Mouse (Mus musculus) embryonic facial prominence, embryonic 14.5 days (tissue): Measurements from ENCODE around the gene Tecpr2. TPM values are rescaled to one million over a fixed set of nuclear protein-coding genes. Genes with fewer than 3 reads are reported as not detected.
A peak's percentile ranks its signal among the peaks of the same experiment; 100 is the strongest.

Experiments
- ATAC-seq: fragments of 200-750 bp; cut with Nextera tagmentation; 2 replicates; pipeline ENCODE4 v1.8.0; 2017; ENCODE audit warnings: low read depth, moderate number of reproducible peaks, moderate TSS enrichment
- DNase-seq: peaks from one replicate; pipeline ENCODE4 v3.0.0-alpha.2; 2015; ENCODE audit warnings: low spot score
- H3K27ac ChIP-seq: fragments of 300-500 bp; sonication (generic); replicated peaks from 2 replicates; pipeline ENCODE4 v1.5.1; 2014; ENCODE audit warnings: low read depth, mild to moderate bottlenecking, low read length, moderate library complexity
- H3K27me3 ChIP-seq: fragments of 300-500 bp; sonication (generic); replicated peaks from 2 replicates; pipeline ENCODE4 v1.6.1; 2014; ENCODE audit warnings: low read length; ENCODE audit not compliant: control insufficient read depth, insufficient read depth
- H3K36me3 ChIP-seq: fragments of 300-500 bp; sonication (generic); 2 replicates; pipeline ENCODE4 v1.6.1; 2014; ENCODE audit warnings: low read length, mixed read lengths; ENCODE audit not compliant: control insufficient read depth, insufficient read depth
- H3K4me1 ChIP-seq: fragments of 300-500 bp; sonication (generic); 2 replicates; pipeline ENCODE4 v1.6.1; 2014; ENCODE audit warnings: antibody characterized with exemption, low read length; ENCODE audit not compliant: control insufficient read depth, insufficient read depth
- H3K4me2 ChIP-seq: fragments of 300-500 bp; sonication (generic); 2 replicates; pipeline ENCODE4 v1.6.1; 2014; ENCODE audit warnings: low read depth, mild to moderate bottlenecking, low read length, moderate library complexity, mixed read lengths
- H3K4me3 ChIP-seq: fragments of 300-500 bp; sonication (generic); 2 replicates; pipeline ENCODE4 v1.5.1; 2014; ENCODE audit warnings: low read depth, mild to moderate bottlenecking, low read length
- H3K9ac ChIP-seq: fragments of 300-500 bp; sonication (generic); 2 replicates; pipeline ENCODE4 v1.6.1; 2014; ENCODE audit warnings: low read depth, mild to moderate bottlenecking, low read length, moderate library complexity, mixed read lengths
- H3K9me3 ChIP-seq: fragments of 300-500 bp; sonication (generic); 2 replicates; pipeline ENCODE4 v1.6.1; 2016; ENCODE audit warnings: low read length; ENCODE audit not compliant: control insufficient read depth
- WGBS: fragments of 180-500 bp; shearing (Covaris S2); extraction: QIAGEN DNeasy Blood & Tissue Kit; methylation state at CpG from one replicate; pipeline ENCODE4 v1.1.7; 2014; 5-methylcytosine and 5-hydroxymethylcytosine counted together
- polyA plus RNA-seq: library from polyadenylated mRNA; unstranded; fragments of >200 nt; fragmentation: Nextera tagmentation; extraction: Ambion mirVana; gene quantifications from 2 replicates; pipeline ENCODE4 v1.2.1, GENCODE M21; 2014

Tecpr2 gene
- polyA plus RNA-seq, 1 experiment from 2014 or later = 4.3 TPM

GRCm38 (mm10) chr12:111004142-111004541 is 115.1 kb downstream of the Tecpr2 start:
- Histone ChIP-seq H3K4me2 (no peak overlapping the region), H3K27me3 (no peaks in the 10 kb centered on the region), H3K4me1 (peaks cover 18% of the 10 kb centered on the region), H3K27ac (no peak overlapping the region), H3K9ac (no peak overlapping the region), H3K36me3 (no peaks in the 10 kb centered on the region), H3K4me3 (no peak overlapping the region), H3K9me3 (no peaks in the 10 kb centered on the region)
- DNase-seq (no peak), ATAC-seq (no peak)
- WGBS = 70% methylated on average over 9 of the region's 9 CpGs

DNA sequence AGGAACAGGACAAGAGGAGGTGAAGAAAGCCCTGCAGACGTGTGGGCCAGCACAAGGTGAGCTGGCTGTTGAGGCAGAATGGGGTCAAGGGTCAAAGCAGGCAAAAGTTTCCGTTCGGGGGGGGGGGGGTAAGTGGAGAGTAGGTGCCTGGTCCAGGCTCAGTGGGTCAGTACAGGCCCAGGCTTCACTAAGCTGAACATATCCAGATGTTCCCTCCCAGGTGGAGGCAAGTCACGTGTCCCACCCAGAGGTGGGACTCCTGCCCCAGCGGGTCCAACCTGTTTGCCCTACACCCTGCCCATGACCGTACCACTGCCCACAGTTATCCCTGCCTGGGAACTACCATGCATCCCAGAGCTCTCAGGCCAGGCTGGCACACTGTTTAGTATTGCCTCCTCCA is 116.7 kb downstream of the Tecpr2 start:
- H3K4me3 ChIP-seq = no peak overlapping the region
- no peak for ATAC-seq
- 75% methylated on average over 6 of the region's 6 CpGs for WGBS
- H3K27me3 ChIP-seq = no peaks in the 10 kb centered on the region
- DNase-seq = no peak
- H3K9me3 ChIP-seq = no peaks in the 10 kb centered on the region
- no peak overlapping the region for H3K4me2 ChIP-seq
- no peak overlapping the region; the same call in 1 of the 2 replicates for H3K27ac ChIP-seq
- no peak overlapping the region for H3K9ac ChIP-seq
- H3K36me3 ChIP-seq = no peaks in the 10 kb centered on the region
- peaks cover 21% of the 10 kb centered on the region for H3K4me1 ChIP-seq

GRCm38 (mm10) chr12:111006339-111006738 is 117.3 kb downstream of the Tecpr2 start:
- Histone ChIP-seq H3K4me1 (peaks cover 21% of the 10 kb centered on the region), H3K9me3 (no peaks in the 10 kb centered on the region), H3K27me3 (no peaks in the 10 kb centered on the region), H3K4me3 (no peak overlapping the region), H3K4me2 (no peak overlapping the region), H3K27ac (peak overlapping the region; percentile 58), H3K9ac (no peak overlapping the region), H3K36me3 (no peaks in the 10 kb centered on the region)
- no peak for DNase-seq
- 53% methylated on average over 3 of the region's 5 CpGs for WGBS
- peak; percentile 41; the same call in 1 of the 2 replicates for ATAC-seq

DNA sequence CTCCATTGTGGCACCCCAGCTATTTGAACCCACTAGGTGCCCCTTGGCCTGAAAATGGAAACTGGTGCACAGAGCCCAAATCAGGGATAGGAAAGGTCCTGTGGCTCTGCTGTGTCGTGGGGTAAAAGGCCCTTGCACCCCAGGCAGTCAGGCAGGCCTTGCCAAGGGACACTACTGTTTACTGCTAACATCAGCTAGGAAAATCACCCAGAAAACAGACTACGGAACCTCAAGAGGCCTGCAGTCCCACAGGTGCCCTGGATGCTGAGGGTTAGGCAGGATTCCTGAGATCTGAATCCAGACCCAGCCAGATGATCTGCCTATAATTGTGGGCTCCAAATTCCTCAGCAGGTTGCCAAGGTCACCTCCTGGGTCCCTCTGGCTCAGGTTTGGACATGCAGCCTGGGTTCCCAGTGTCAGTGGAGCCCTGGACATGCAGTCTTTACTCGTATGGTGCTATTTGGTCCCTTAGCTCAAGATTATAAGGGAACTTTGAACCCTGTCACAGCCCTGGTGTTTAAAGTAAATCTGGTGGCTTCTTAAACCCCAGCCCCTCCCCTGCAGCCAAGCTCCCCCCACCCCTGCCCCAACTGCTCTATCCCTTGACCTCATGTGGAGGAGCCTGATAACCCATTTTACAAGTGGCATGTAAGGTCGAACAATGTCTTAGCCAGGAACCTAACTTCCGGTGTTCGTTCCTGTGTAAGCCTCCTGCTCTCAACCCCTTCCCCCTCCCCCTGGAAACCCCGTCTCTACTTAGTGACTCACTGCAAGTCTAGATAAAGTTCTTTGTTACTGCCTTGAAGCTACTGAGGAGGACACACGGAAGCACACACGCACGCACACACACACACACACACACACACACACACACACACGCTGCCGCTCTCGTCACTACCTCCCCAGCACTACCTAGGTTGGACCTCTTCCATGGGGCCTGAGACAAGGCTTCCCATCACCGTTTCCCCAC is 118.4 kb downstream of the Tecpr2 start:
- Histone ChIP-seq H3K9me3 (peaks cover 2% of the 10 kb centered on the region; the same call in 1 of the 2 replicates), H3K27me3 (no peaks in the 10 kb centered on the region), H3K4me3 (no peak overlapping the region), H3K36me3 (no peaks in the 10 kb centered on the region), H3K4me1 (peaks cover 21% of the 10 kb centered on the region), H3K27ac (peak overlapping the region; percentile 18; the same call in 1 of the 2 replicates), H3K4me2 (no peak overlapping the region), H3K9ac (no peak overlapping the region)
- peak; percentile 56 for DNase-seq
- ATAC-seq = no peak; the same call in 1 of the 2 replicates
- WGBS = 67% methylated on average over 14 of the region's 14 CpGs

- peak overlapping the region; percentile 55 for H3K27ac ChIP-seq
- H3K9me3 ChIP-seq = peaks cover 8% of the 10 kb centered on the region; the same call in 1 of the 2 replicates
- H3K9ac ChIP-seq = 0 out of 2 replicates have a peak overlapping the region, but pooled peaks have one; percentile 4
- no peak overlapping the region for H3K4me3 ChIP-seq
- no peaks in the 10 kb centered on the region for H3K36me3 ChIP-seq
- WGBS = 44% methylated on average over 10 of the region's 11 CpGs
- no peaks in the 10 kb centered on the region for H3K27me3 ChIP-seq
- DNase-seq = peak; percentile 47
- no peak overlapping the region for H3K4me2 ChIP-seq
- 0 out of 2 replicates have a peak, but pooled peaks have one; percentile 28 for ATAC-seq
- peaks cover 21% of the 10 kb centered on the region for H3K4me1 ChIP-seq
These were observed 119.7 kb downstream of the Tecpr2 start for GRCm38 (mm10) chr12:111008500-111009490.

- H3K4me3 ChIP-seq = no peak overlapping the region
- H3K4me1 ChIP-seq = peaks cover 21% of the 10 kb centered on the region
- no peak overlapping the region for H3K4me2 ChIP-seq
- H3K9ac ChIP-seq = no peak overlapping the region
- no peaks in the 10 kb centered on the region for H3K36me3 ChIP-seq
- 65% methylated on average over 6 of the region's 6 CpGs for WGBS
- ATAC-seq (no peak), DNase-seq (no peak)
- H3K27ac ChIP-seq = peak overlapping the region; percentile 55; the same call in 1 of the 2 replicates
- H3K27me3 ChIP-seq = no peaks in the 10 kb centered on the region
- peaks cover 8% of the 10 kb centered on the region; the same call in 1 of the 2 replicates for H3K9me3 ChIP-seq
These were observed 120.7 kb downstream of the Tecpr2 start for GRCm38 (mm10) chr12:111009615-111010257.

DNA sequence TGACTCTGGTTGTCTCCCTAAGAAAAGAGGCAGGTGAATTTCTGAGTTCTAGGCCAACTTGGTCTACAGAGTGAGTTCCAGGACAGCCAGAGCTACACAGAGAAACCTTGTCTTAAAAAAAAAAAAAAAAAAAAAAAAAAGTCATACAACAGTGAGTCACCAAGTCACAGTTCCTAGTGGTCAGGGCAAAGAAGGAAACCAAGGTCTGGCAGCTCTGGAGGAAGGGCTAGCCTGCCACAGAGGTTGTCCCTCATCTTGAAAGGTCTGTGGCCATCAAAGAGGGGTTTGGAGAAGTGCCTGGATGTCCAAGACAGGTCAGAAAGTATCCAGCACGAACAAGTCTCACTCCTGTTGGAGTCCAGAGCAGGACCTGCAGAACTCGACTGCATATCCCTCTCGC is 127.7 kb downstream of the Tecpr2 start:
- ATAC-seq = no peak
- Histone ChIP-seq H3K4me3 (no peak overlapping the region), H3K27ac (no peak overlapping the region), H3K9ac (no peak overlapping the region), H3K36me3 (no peaks in the 10 kb centered on the region), H3K27me3 (no peaks in the 10 kb centered on the region), H3K4me1 (no peaks in the 10 kb centered on the region), H3K4me2 (no peak overlapping the region), H3K9me3 (peaks cover 8% of the 10 kb centered on the region; the same call in 1 of the 2 replicates)
- 73% methylated on average over 3 of the region's 3 CpGs for WGBS
- DNase-seq = no peak

GRCm38 (mm10) chr12:111018068-111018467 is 129.0 kb downstream of the Tecpr2 start:
- no peak for ATAC-seq
- Histone ChIP-seq H3K9me3 (no peaks in the 10 kb centered on the region; the same call in 1 of the 2 replicates), H3K9ac (no peak overlapping the region), H3K4me2 (no peak overlapping the region), H3K27ac (no peak overlapping the region), H3K36me3 (no peaks in the 10 kb centered on the region), H3K4me1 (no peaks in the 10 kb centered on the region), H3K27me3 (no peaks in the 10 kb centered on the region), H3K4me3 (no peak overlapping the region)
- DNase-seq = no peak
- 93% methylated on average over 11 of the region's 11 CpGs for WGBS
